Mouse (Mus musculus): ENCODE data around the gene Spaca3. TPM values are rescaled to one million over a fixed set of nuclear protein-coding genes. Genes with fewer than 3 reads are reported as not detected.

Spaca3 gene
- total and polyA plus RNA-seq, 3 experiments, result not detected

DNA sequence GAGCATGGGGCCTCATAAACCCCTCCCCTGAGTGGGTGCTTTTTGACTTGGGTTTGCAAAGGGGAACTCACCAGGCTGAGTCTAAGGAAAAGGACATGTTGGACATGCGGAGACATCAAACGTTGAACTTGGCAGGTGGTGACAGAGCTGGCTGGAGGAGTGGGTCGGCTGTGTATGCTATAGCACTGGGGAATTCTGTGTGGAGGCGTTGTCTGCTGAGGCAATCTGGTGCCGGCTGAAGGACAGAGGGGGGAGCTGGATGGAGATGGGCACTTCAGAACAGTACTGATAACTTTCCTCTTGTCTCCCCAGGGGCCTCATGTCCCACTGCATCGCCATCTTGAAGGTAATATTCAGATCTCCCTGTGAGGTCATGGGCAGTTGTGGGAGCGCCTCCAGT, 42.8 kb upstream of the Spaca3 start:
- Histone ChIP-seq H3K79me2 (replicated peaks; ENCODE audit: control insufficient read depth, extremely low read depth, insufficient read depth, poor library complexity, severe bottlenecking) (no peaks in the 10 kb centered on the region), H3K9ac (ENCODE audit: insufficient read depth, low read depth) (no peak overlapping the region), H3K4me1 (ENCODE audit: control insufficient read depth in 1 of 2, insufficient read depth in 2 of 2) (peaks cover 7 to 23% of the 10 kb centered on the region in 2 experiments), H3K9me3 (replicated peaks; ENCODE audit: low read length) (no peaks in the 10 kb centered on the region), H3K27ac (ENCODE audit: insufficient read depth, low read depth) (no peak overlapping the region), H3K27me3 (replicated peaks) (no peaks in the 10 kb centered on the region), H3K4me3 (replicated peaks in 1 of 3; ENCODE audit: low read depth in 2 of 3, low read length in 2 of 3, poor library complexity in 1 of 3) (no peak overlapping the region), H3K36me3 (replicated peaks in 1 of 2; ENCODE audit: control insufficient read depth in 1 of 2, insufficient read depth in 1 of 2, low read length in 1 of 2) (peaks cover 0 to 39% of the 10 kb centered on the region in 2 experiments), H3K4me2 (ENCODE audit: insufficient read depth, low read depth, poor library complexity, severe bottlenecking) (no peak overlapping the region)
- in situ Hi-C loops (cut with MboI; ENCODE audit: low pct_ligation_motif_present, low pct_unique_long_range_greater_than_20kb, low sequenced_read_pairs) (loop anchor here (25.0 kb wide), 2 partner anchors 353 to 528 kb away; no protein-coding TSS in a partner anchor), dilution Hi-C loops (cut with MboI; ENCODE audit: extremely low pct_ligation_motif_present, extremely low pct_unique_long_range_greater_than_20kb, low sequenced_read_pairs) (no loop called here)
- TF ChIP-seq RAD21 (IDR thresholded peaks at IDR 0.05; ENCODE audit: low read depth, low read length), result no peak
- no peak for TF ChIP-seq ETS1 (conservative IDR thresholded peaks at IDR 0.05; ENCODE audit: low read depth, low read length)
- TF ChIP-seq NRF1 (IDR thresholded peaks at IDR 0.05; ENCODE audit: low read depth, low read length), result no peak
- no peak for TF ChIP-seq ZC3H11A (IDR thresholded peaks at IDR 0.05; ENCODE audit: low read depth, low read length)
- no peak for TF ChIP-seq IRF4 (IDR thresholded peaks at IDR 0.05; ENCODE audit: low read depth, low read length)
- no peak for TF ChIP-seq TBP (conservative IDR thresholded peaks at IDR 0.05; ENCODE audit: low read depth, low read length)
- no peak for DNase-seq (ENCODE audit: extremely low read depth)

DNA sequence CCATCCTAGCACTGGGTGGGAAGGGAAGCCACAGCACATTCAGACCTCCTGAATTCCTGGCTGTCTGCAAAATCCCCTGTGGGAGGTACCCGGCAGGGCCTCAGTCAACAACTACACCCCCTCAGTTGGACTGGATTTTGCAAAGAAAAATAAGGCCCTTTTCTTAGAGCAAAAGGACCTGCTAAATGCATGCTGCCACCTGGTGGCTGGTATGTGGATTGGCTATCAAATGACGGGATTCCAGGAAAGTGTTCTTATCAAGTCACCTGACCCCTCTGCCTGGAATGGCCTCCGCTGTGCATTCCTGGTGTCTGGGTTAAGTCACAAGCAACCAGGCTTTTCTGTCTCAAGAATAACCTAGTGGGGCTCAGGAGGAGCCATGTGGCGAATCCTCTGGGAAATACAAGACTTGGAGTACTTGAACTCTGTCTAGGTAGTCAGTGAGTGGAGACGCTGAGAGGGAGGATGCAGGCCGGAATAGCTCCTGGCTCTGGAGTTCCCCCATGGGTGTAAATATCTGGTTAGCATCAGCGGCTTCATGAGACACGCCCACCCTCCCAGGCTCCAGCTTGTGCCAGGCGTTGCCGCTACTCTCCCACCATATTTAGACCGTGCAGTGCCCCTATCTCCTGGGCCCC, 40.0 kb upstream of the Spaca3 start:
- Histone ChIP-seq H3K4me3 (replicated peaks in 1 of 3; ENCODE audit: low read depth in 2 of 3, low read length in 2 of 3, poor library complexity in 1 of 3) (no peak overlapping the region), H3K4me1 (ENCODE audit: control insufficient read depth in 1 of 2, insufficient read depth in 2 of 2) (0 out of 4 replicates have a peak, but pooled peaks cover 0 to 6% of the 10 kb centered on the region in 2 experiments), H3K4me2 (ENCODE audit: insufficient read depth, low read depth, poor library complexity, severe bottlenecking) (no peak overlapping the region), H3K36me3 (replicated peaks in 1 of 2; ENCODE audit: control insufficient read depth in 1 of 2, insufficient read depth in 1 of 2, low read length in 1 of 2) (peaks cover 0 to 36% of the 10 kb centered on the region in 2 experiments), H3K9ac (ENCODE audit: insufficient read depth, low read depth) (no peak overlapping the region), H3K27me3 (replicated peaks) (no peaks in the 10 kb centered on the region), H3K27ac (ENCODE audit: insufficient read depth, low read depth) (no peak overlapping the region), H3K9me3 (replicated peaks; ENCODE audit: low read length) (no peaks in the 10 kb centered on the region), H3K79me2 (replicated peaks; ENCODE audit: control insufficient read depth, extremely low read depth, insufficient read depth, poor library complexity, severe bottlenecking) (no peaks in the 10 kb centered on the region)
- in situ Hi-C loops (cut with MboI; ENCODE audit: low pct_ligation_motif_present, low pct_unique_long_range_greater_than_20kb, low sequenced_read_pairs) (loop anchor here (25.0 kb wide), 2 partner anchors 356 to 531 kb away; no protein-coding TSS in a partner anchor), dilution Hi-C loops (cut with MboI; ENCODE audit: extremely low pct_ligation_motif_present, extremely low pct_unique_long_range_greater_than_20kb, low sequenced_read_pairs) (no loop called here)
- DNase-seq (ENCODE audit: extremely low read depth), result peak; percentile 69
- peak; percentile 80 for TF ChIP-seq RAD21 (IDR thresholded peaks at IDR 0.05; ENCODE audit: low read depth, low read length)
- TF ChIP-seq HCFC1 (IDR thresholded peaks at IDR 0.05; ENCODE audit: low read depth, low read length), result no peak
- TF ChIP-seq KAT2A (IDR thresholded peaks at IDR 0.05; ENCODE audit: insufficient replicate concordance, low read length), result no peak
- no peak for TF ChIP-seq JUND (conservative IDR thresholded peaks at IDR 0.05; ENCODE audit: low read depth, low read length)
- TF ChIP-seq TBP (conservative IDR thresholded peaks at IDR 0.05; ENCODE audit: low read depth, low read length), result no peak
- peak; percentile 43 for TF ChIP-seq BHLHE40 (IDR thresholded peaks at IDR 0.05; ENCODE audit: low read depth, low read length)
- no peak for TF ChIP-seq ELF1 (IDR thresholded peaks at IDR 0.05; ENCODE audit: low read depth, low read length)
- TF ChIP-seq SMC3 (IDR thresholded peaks at IDR 0.05; ENCODE audit: low read depth, low read length), result peak; percentile 95
- no peak for TF ChIP-seq TCF12 (IDR thresholded peaks at IDR 0.05; ENCODE audit: low read depth, low read length)
- TF ChIP-seq ZNF384 (IDR thresholded peaks at IDR 0.05; ENCODE audit: low read depth, low read length), result no peak
- TF ChIP-seq RCOR1 (conservative IDR thresholded peaks at IDR 0.05; ENCODE audit: low read depth, low read length), result no peak
- peak; percentile 94 to 95 for TF ChIP-seq CTCF (conservative IDR thresholded peaks at IDR 0.05 in 1 of 2, IDR thresholded peaks at IDR 0.05 in 1 of 2; ENCODE audit: low read depth in 2 of 2, low read length in 2 of 2)
- TF ChIP-seq NRF1 (IDR thresholded peaks at IDR 0.05; ENCODE audit: low read depth, low read length), result no peak
- no peak for TF ChIP-seq POLR2AphosphoS2 (IDR thresholded peaks at IDR 0.05; ENCODE audit: low read depth, low read length)
- TF ChIP-seq ZMIZ1 (IDR thresholded peaks at IDR 0.05; ENCODE audit: low read depth, low read length), result no peak
- no peak for TF ChIP-seq NELFE (IDR thresholded peaks at IDR 0.05; ENCODE audit: low read depth, low read length)
- TF ChIP-seq USF1 (IDR thresholded peaks at IDR 0.05; ENCODE audit: low read depth, low read length), result peak; percentile 38
- TF ChIP-seq MXI1 (IDR thresholded peaks at IDR 0.05; ENCODE audit: low read depth, low read length), result no peak
- no peak for TF ChIP-seq EP300 (IDR thresholded peaks at IDR 0.05; ENCODE audit: low read length)
- no peak; the same call in 1 of the 2 replicates for TF ChIP-seq USF2 (conservative IDR thresholded peaks at IDR 0.05; ENCODE audit: low read depth, low read length)
- no peak for TF ChIP-seq CHD1 (IDR thresholded peaks at IDR 0.05; ENCODE audit: low read depth, low read length)
- TF ChIP-seq SIN3A (IDR thresholded peaks at IDR 0.05; ENCODE audit: low read length), result no peak
- no peak for TF ChIP-seq JUN (IDR thresholded peaks at IDR 0.05; ENCODE audit: insufficient read depth, low read depth, low read length)
- TF ChIP-seq PAX5 (IDR thresholded peaks at IDR 0.05; ENCODE audit: low read length), result no peak
- TF ChIP-seq UBTF (IDR thresholded peaks at IDR 0.05; ENCODE audit: low read depth, low read length), result no peak
- no peak for TF ChIP-seq MYC (IDR thresholded peaks at IDR 0.05; ENCODE audit: low read depth, low read length)
- no peak for TF ChIP-seq POLR2A (IDR thresholded peaks at IDR 0.05; ENCODE audit: low read depth, low read length)
- no peak for TF ChIP-seq MEF2A (IDR thresholded peaks at IDR 0.05; ENCODE audit: borderline replicate concordance, low read depth, low read length)
- TF ChIP-seq CHD2 (IDR thresholded peaks at IDR 0.05; ENCODE audit: low read length), result no peak
- no peak for TF ChIP-seq MAFK (IDR thresholded peaks at IDR 0.05; ENCODE audit: insufficient replicate concordance, low read length)

Data from CH12.LX (cell line).